Mouse (Mus musculus) testis, adult 2 months (tissue): Measurements from ENCODE around the gene Plcb1. TPM values are rescaled to one million over a fixed set of nuclear protein-coding genes. Genes with fewer than 3 reads are reported as not detected.

ENCODE experiments used
- H3K27ac ChIP-seq: fragments of 200-500 bp; 2 replicates; pipeline ENCODE4 v1.5.1; 2012; ENCODE audit warnings: low read depth, low read length; ENCODE audit not compliant: control insufficient read depth, insufficient read depth
- H3K27me3 ChIP-seq: fragments of 200-500 bp; 2 replicates; pipeline ENCODE4 v1.6.1; 2012; ENCODE audit warnings: mild to moderate bottlenecking, low read length, moderate library complexity; ENCODE audit not compliant: control insufficient read depth, insufficient read depth
- H3K36me3 ChIP-seq: fragments of 200-500 bp; 2 replicates; pipeline ENCODE4 v1.6.1; 2012; ENCODE audit warnings: mild to moderate bottlenecking, low read length; ENCODE audit not compliant: control insufficient read depth, insufficient read depth
- H3K4me1 ChIP-seq: fragments of 200-500 bp; 2 replicates; pipeline ENCODE4 v1.6.1; 2012; ENCODE audit warnings: low read length; ENCODE audit not compliant: control insufficient read depth, insufficient read depth
- H3K4me3 ChIP-seq: fragments of 200-500 bp; 2 replicates; pipeline ENCODE4 v1.5.1; 2012; ENCODE audit warnings: low read depth, mild to moderate bottlenecking, low read length, moderate library complexity, mixed read lengths; ENCODE audit not compliant: control insufficient read depth
- CTCF ChIP-seq: fragments of 200-500 bp; IDR thresholded peaks from 2 replicates; pipeline ENCODE4 v1.5.1; 2012; ENCODE audit warnings: low read depth, mild to moderate bottlenecking, inconsistent platforms, low read length, moderate library complexity; ENCODE audit not compliant: control insufficient read depth, insufficient read depth, insufficient replicate concordance
- POLR2A ChIP-seq: fragments of 200-500 bp; IDR thresholded peaks from 2 replicates; pipeline ENCODE4 v1.6.1; 2012; ENCODE audit warnings: low read depth, mild to moderate bottlenecking, inconsistent platforms, low read length, moderate library complexity; ENCODE audit not compliant: control insufficient read depth
- polyA plus RNA-seq: library from polyadenylated mRNA; depleted of rRNA; stranded (reverse); fragments of >200 nt; gene quantifications from 2 replicates; pipeline ENCODE4 v1.2.3, GENCODE M21; 2012

The Plcb1 gene
- polyA plus RNA-seq, 1 experiment = 0.90 TPM

DNA sequence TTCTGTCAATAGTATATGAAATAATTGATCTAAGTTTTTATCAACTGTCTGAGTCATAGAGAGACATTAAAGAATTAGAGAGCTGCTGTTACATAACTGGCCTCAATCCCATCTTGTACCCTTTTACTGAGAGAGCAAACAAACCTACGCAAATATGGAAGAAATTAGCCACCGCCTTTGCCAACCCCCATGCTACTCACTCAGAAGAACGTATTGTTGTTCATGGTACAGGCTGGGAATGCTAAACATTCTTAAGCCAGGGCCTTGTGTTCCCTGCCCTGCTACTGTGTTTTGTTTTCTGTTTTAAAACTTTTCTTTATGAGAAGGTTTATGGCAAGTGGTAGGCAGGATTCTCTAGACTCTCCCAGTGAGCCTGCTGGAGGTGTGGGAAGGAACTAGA, 110.3 kb downstream of the Plcb1 start:
- no peak overlapping the region for H3K27ac ChIP-seq
- H3K4me1 ChIP-seq = no peaks in the 10 kb centered on the region

DNA sequence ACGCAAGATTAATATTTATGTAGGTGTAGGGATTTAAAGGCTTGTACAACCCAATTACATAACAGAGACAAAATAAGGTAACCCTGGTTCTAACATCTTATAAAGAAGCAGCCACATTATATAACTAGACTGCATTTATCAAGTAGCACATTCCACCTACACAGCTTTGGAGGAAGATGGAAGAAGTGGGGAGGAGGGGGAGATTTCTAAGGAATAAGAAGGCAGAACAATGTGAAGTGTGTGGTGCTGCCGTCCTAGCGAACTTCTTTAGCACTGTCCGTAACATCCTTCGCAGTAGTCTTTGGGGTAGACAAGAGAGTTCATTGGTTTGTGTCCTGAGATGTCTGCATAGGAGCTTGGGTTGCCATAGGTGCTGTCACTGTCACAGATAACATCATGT, 111.2 kb downstream of the Plcb1 start:
- Histone ChIP-seq H3K36me3 (no peaks in the 10 kb centered on the region), H3K4me1 (no peaks in the 10 kb centered on the region), H3K27me3 (no peaks in the 10 kb centered on the region), H3K27ac (no peak overlapping the region), H3K4me3 (no peak overlapping the region)
- TF ChIP-seq POLR2A = no peak
- TF ChIP-seq CTCF = no peak

More for the DNA sequence above, 110.3 kb downstream of the Plcb1 start:
- Histone ChIP-seq H3K27me3 (no peaks in the 10 kb centered on the region), H3K36me3 (no peaks in the 10 kb centered on the region), H3K4me3 (no peak overlapping the region)
- TF ChIP-seq POLR2A (no peak), CTCF (no peak)

DNA sequence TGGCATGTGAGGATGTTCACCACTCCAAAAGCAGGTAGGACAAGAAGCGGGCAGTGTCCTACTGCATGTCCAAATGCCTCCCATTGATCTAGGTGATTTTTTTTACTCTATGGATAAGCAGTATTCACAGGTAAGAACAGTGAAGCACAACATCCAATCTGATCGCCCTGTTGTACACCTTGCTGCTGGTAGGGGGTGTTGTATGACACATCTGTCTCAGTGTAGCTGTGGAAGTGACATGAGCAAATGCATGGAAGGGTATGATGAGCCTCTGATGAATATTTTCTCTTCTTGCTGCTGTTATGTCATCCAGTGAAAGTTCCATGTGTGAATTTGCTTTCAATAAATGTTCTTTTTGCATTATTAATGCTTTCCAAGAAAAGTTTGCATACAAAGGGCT, 115.7 kb downstream of the Plcb1 start:
- Histone ChIP-seq H3K27me3 (no peaks in the 10 kb centered on the region), H3K4me3 (no peak overlapping the region), H3K27ac (no peak overlapping the region), H3K4me1 (no peaks in the 10 kb centered on the region), H3K36me3 (no peaks in the 10 kb centered on the region)
- TF ChIP-seq CTCF = no peak
- TF ChIP-seq POLR2A = no peak

DNA sequence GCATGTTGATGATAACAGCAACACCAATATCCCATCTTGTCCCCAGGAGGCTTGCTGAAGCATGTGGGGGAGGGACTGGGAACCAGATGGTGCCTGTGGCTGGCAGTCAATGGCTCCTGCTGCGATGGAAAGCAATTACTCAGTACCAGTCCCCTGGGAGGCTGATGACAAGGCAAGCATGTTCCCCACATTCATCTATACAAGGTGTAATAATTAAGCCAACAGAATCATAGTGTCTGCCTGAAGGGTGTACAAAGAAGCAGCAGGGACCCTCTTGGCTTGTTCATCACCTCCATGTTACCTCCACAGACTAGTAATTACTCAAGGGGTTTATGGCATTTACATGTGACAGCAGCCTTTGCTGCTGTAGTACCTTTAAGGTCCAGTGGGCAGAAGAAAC, 125.0 kb downstream of the Plcb1 start:
- H3K27me3 ChIP-seq = no peaks in the 10 kb centered on the region
- H3K36me3 ChIP-seq = no peaks in the 10 kb centered on the region
- H3K4me3 ChIP-seq = no peak overlapping the region
- TF ChIP-seq POLR2A = no peak
- no peak for TF ChIP-seq CTCF
- H3K27ac ChIP-seq = no peak overlapping the region
- H3K4me1 ChIP-seq = no peaks in the 10 kb centered on the region

DNA sequence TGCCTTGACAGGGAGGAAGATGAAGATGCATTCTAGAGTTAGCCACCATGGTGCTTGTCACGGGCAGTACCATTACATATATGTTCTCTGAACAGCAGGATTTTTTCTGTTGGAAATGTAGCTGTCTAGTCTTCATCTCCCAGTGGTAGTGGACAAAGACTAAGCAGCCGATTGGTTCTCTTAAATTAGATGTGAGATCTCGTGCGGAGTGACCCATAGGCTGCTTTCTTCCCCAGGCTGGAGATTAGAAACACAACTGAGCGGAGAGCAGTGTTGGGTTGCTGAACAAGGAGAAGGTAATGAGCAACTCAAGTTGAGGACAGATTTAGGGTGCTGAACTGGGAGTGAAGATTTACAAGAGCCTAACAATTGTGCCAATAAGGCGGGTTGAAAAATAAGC, 125.5 kb downstream of the Plcb1 start:
- no peak for TF ChIP-seq POLR2A
- TF ChIP-seq CTCF = no peak
- Histone ChIP-seq H3K27ac (no peak overlapping the region), H3K4me1 (no peaks in the 10 kb centered on the region), H3K27me3 (no peaks in the 10 kb centered on the region), H3K36me3 (no peaks in the 10 kb centered on the region), H3K4me3 (no peak overlapping the region)

DNA sequence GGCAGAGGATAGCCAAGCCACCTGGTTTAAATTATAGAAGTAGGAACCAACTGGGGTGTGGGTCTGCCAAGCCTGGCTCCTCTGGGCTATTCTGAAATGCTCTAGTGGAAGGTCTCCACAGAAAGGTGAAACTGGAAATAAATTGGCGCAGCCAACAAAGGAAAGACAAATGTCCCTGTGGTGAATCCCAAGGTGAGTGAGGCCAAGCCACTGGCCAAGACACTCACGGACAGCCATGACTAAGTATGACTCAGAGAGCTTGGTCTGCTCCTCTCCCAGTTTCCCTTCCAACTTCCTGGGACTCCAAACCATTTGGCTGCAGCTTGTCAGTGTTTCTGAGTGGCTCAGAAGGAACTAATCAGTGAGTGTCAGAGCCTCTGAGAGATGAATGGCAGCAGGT, 126.7 kb downstream of the Plcb1 start:
- no peaks in the 10 kb centered on the region for H3K4me1 ChIP-seq
- no peaks in the 10 kb centered on the region for H3K27me3 ChIP-seq
- H3K27ac ChIP-seq = no peak overlapping the region
- H3K36me3 ChIP-seq = no peaks in the 10 kb centered on the region
- TF ChIP-seq POLR2A (no peak), CTCF (no peak)
- no peak overlapping the region for H3K4me3 ChIP-seq

GRCm38 (mm10) chr2:134913542-134913941, 127.7 kb downstream of the Plcb1 start:
- H3K27me3 ChIP-seq = no peaks in the 10 kb centered on the region
- H3K27ac ChIP-seq = no peak overlapping the region
- no peaks in the 10 kb centered on the region for H3K36me3 ChIP-seq
- no peak overlapping the region for H3K4me3 ChIP-seq
- no peaks in the 10 kb centered on the region for H3K4me1 ChIP-seq
- TF ChIP-seq POLR2A = no peak
- TF ChIP-seq CTCF = no peak

DNA sequence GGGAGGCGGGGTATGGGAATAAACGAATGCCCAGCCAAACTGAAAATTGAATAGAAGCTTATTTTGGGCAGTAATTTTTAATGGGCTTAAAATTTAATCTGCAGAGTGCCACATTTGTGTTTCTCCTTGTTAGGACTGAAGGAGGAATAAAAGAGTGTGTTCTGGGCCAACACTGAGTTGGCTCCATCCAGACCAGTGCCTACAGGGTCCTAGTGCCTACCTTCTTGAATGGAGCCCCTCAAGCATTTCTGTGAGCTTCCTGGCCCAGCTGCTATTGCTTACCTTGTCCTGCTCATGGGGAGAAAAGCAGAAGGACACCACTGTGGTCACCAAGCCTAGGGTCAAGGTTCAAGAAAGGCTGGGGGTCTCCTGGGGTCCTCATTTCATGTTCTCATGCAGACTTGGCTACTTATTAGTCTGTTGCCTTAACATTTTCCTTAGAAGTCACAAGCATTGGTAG, 128.3 kb downstream of the Plcb1 start:
- no peaks in the 10 kb centered on the region for H3K36me3 ChIP-seq
- no peaks in the 10 kb centered on the region for H3K27me3 ChIP-seq
- no peak overlapping the region for H3K27ac ChIP-seq
- no peak overlapping the region for H3K4me3 ChIP-seq
- no peaks in the 10 kb centered on the region for H3K4me1 ChIP-seq
- TF ChIP-seq CTCF = no peak
- TF ChIP-seq POLR2A = no peak
